Mouse (Mus musculus): ENCODE data around the gene Supt6.

DNA sequence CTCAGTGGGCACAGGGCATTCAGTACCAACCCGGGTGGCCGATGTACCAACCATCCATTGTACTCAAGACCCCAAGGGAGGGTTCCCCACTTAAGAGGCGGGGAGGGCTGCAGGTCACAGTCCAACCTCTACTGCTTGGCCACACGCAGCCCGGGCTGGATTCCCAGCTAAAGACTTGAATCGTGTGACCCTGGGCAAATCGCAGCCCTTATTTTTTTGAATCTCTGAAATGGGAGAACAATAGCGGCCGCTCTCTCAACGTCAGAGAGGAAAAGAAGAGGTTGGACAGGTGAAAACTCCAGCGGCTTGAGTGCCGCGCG, 81.2 kb downstream of the Supt6 start:
- TF ChIP-seq GATA1 (IDR thresholded peaks at IDR 0.05; ENCODE audit: borderline replicate concordance, low read length) (no peak), FLI1 (IDR thresholded peaks at IDR 0.05; ENCODE audit: low read length) (no peak)

All from megakaryocyte, embryonic 14.5 days (primary cell).